Mouse (Mus musculus): Measurements from ENCODE around the gene Dhx57. TPM values are rescaled to one million over a fixed set of nuclear protein-coding genes. Genes with fewer than 3 reads are reported as not detected.

The Dhx57 gene
- total RNA-seq (2021) = 10 to 100 TPM; 40.7 to 45.1 TPM
- long read RNA-seq, experiment 1, full-length matches to known transcripts = 24 of 39 reads
- long read RNA-seq, experiment 1, partial matches to known transcripts = 5 of 39 reads
- long read RNA-seq, experiment 1, other reads (novel, unspliced or antisense) = 10 of 39 reads
- long read RNA-seq, experiment 2, full-length matches to known transcripts = 25 of 40 reads
- long read RNA-seq, experiment 2, partial matches to known transcripts = 10 of 40 reads
- long read RNA-seq, experiment 2, other reads (novel, unspliced or antisense) = 5 of 40 reads

DNA sequence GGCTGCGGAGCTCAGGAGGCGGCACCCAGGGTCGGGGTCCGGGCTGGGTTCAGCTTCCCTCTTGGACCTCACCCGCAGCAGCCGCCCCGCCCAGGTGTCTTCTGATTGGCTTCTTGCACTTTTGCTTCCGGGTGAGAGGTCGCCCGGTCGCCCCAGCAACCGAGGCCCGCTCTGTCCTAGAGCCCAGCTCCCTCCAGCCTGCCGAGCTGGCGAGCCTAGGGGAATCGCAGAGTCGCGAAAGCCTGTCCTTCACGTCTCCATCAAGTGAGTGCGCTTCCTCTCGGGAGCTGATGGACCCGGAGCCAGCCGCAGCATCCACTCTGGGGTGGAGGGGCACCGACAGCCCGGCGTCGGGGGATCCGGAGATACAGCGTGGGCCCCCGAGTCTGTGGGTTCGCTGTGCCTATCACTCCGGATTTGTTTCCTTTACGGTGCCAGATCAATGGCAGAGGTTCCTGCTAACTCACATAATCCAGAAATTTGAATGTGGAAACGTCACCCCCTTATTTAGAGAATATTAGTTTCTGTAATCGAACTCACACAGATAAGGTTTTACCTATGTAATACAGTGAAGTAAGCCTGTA, at the start of gene Dhx57, which contains the start of gene Morn2:
Gene Dhx57 (minus strand): TSS at position 403 of the 584 bp plus-strand sequence.
Gene Morn2 (plus strand): TSS at position 130 of the 584 bp plus-strand sequence.
- intact Hi-C loops (cut with DNase I) = loop anchor here (2.0 kb wide), 3 partner anchors 43 to 271 kb away; partner anchors contain the start of gene Gm10190
- TF ChIP-seq CTCF (IDR thresholded peaks at IDR 0.05) = no peak
- peak; percentile 98 to 99 for DNase-seq (ENCODE audit: extremely low spot score in 1 of 2, low spot score in 2 of 2)
- H3K27ac ChIP-seq = peak within 1 kb of the TSS; percentile 88
- peak within 1 kb of the TSS; percentile 99 for H3K4me3 ChIP-seq

DNA sequence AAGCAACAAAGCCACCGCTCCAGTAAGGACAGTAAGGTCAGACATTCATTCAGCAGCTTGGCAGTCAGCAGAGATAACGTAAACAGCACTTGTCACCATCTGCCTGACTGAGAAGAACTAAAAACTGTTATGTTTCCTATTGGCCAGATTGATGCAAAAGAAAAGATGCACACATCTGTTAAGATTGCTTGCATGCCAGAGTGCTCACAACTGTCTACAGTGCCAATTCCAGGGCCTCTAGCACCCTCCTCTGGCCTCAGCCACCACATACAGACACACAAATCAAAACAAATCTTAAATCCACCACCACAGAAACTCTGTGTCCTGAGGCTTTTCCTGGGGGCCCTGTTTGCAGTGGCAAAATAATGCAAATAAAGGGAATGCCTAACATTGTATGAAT, 42.1 kb upstream of the Dhx57 start:
- H3K27ac ChIP-seq = no peak overlapping the region
- H3K4me3 ChIP-seq = no peak overlapping the region
- no peak for DNase-seq (ENCODE audit: extremely low spot score in 1 of 2, low spot score in 2 of 2)
- TF ChIP-seq CTCF (IDR thresholded peaks at IDR 0.05) = peak; percentile 49
- intact Hi-C loops (cut with DNase I) = loop anchor here (2.0 kb wide), 1 partner anchor 42 kb away; the partner anchor contains the start of genes Dhx57 and Morn2

DNA sequence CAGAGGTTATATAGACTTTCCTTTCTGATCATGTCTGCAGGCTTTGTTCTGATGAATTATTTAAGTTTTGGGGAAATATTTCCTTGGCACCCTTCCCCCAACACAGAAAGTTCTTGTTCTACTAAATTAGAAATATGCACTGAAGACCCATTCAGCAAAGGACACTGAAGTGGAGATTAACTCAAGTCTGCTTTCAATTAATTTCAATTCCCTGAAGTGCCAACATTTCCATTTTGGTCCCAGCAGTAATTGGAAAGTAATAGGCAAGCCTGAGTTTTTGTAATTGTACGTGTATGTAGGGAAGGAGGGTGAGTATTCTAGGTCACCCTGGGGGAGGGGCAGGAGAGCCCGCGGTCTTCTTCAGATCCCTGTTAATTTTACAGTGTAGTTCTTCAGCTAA, 36.2 kb upstream of the Dhx57 start:
- TF ChIP-seq CTCF (IDR thresholded peaks at IDR 0.05) = no peak
- intact Hi-C loops (cut with DNase I) = no loop called here
- Histone ChIP-seq H3K27ac (no peak overlapping the region), H3K4me3 (no peak overlapping the region)
- DNase-seq (ENCODE audit: extremely low spot score in 1 of 2, low spot score in 2 of 2) = no peak

DNA sequence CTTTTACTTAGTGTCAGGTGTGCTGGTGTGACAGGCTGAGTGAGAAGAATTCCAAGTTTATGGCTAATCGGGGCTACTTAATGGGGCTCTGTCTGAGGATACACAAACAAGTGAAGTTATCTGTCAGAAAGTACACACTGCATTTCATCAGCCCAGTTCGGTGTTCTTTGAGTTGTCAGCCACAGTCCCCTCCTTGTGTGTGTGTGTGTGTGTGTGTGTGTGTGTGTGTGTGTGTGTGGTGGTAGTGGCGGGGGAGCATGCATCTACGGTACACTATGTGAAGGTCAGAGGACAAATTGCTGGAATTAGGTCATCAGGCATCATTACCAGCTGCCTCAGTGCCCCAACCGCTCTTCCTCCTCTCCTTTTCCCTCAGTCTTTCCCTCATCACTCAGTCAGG, 35.2 kb upstream of the Dhx57 start:
- intact Hi-C loops (cut with DNase I) = no loop called here
- DNase-seq (ENCODE audit: extremely low spot score in 1 of 2, low spot score in 2 of 2) = no peak
- Histone ChIP-seq H3K27ac (no peak overlapping the region), H3K4me3 (no peak overlapping the region)
- no peak for TF ChIP-seq CTCF (IDR thresholded peaks at IDR 0.05)

DNA sequence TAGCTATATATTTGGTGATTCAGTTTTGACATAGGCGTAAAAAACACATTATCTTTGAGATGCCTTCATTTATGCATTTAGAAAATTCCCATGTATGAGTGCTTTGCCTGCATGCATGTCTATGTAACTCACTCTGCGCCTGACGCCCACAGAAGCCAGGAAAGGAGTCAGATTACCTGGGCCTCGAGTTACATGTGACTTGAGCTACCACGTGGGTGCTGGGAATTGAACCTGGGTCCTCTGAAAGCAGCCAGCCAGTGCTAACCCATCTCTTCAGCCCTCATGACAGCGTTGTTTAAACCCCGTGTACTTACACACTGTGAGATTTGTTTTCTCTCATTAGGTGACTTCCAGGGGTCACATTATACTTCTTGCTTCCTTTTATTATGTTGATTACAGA, 34.2 kb upstream of the Dhx57 start:
- Histone ChIP-seq H3K27ac (no peak overlapping the region), H3K4me3 (no peak overlapping the region)
- TF ChIP-seq CTCF (IDR thresholded peaks at IDR 0.05) = no peak
- no peak for DNase-seq (ENCODE audit: extremely low spot score in 1 of 2, low spot score in 2 of 2)
- intact Hi-C loops (cut with DNase I) = no loop called here

DNA sequence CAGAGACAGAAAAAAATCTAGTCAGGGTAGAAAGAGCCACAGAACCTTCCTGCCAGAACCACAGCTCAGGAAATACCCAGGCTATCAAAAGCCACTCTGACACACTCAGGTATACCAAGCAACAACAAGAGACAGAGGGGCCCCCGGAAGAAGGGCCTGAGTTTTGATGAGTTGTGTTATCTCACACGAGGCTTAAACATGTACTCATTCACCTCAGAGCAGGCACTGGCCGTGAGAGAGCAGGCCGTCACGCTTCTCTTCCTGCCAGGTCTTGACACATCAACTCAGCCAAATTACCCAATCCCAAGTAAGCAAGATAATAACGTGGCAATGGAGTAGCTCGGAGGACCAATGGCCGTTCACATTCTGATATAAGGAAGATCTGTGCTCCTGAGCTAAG, 33.4 kb upstream of the Dhx57 start:
- Histone ChIP-seq H3K27ac (no peak overlapping the region), H3K4me3 (no peak overlapping the region)
- intact Hi-C loops (cut with DNase I) = no loop called here

DNA sequence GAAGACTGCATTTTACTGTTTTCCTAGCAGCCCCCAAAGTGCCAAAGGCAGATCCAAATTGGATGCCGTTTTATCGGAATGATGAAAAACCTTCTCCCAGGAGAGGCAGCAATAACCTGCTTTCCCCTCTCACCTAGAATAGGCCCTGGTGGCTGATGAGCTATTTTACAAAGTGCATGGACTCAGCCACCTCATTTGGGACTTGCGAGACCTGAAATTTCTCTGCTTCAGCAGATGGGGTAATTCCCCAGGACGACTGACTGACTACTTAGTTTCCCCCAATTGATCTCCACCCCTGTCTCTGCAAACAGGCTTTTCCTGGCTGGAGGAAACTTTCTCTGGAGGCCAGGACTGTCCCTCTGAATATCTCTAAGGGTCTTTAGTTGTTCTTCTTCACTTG, 32.7 kb upstream of the Dhx57 start:
- Histone ChIP-seq H3K27ac (no peak overlapping the region), H3K4me3 (no peak overlapping the region)
- TF ChIP-seq CTCF (IDR thresholded peaks at IDR 0.05) = no peak
- DNase-seq (ENCODE audit: extremely low spot score in 1 of 2, low spot score in 2 of 2) = no peak
- intact Hi-C loops (cut with DNase I) = no loop called here

More for the DNA sequence above, 33.4 kb upstream of the Dhx57 start:
- DNase-seq (ENCODE audit: extremely low spot score in 1 of 2, low spot score in 2 of 2) = no peak
- TF ChIP-seq CTCF (IDR thresholded peaks at IDR 0.05) = no peak

DNA sequence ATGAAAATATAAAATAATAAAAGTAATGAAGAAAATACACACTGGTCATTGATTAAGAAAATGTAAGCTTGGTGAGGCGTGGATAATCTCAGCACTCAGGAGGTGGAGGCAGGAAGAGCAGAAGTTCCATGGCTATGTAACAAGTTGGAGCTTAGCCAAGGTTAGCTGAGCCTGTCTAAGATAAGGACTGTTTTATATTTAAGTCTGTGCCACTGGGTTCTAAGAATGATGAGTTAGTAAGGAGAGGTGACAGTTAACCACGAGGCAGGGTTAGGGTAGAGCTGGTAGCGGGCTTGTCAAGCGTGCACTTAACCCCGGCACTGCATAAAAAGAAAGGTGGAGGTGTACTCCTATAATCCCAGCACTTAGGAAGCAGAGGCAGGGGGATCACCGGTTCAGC, 32.0 kb upstream of the Dhx57 start:
- H3K27ac ChIP-seq = no peak overlapping the region
- no peak overlapping the region for H3K4me3 ChIP-seq
- no peak for TF ChIP-seq CTCF (IDR thresholded peaks at IDR 0.05)
- intact Hi-C loops (cut with DNase I) = no loop called here
- no peak for DNase-seq (ENCODE audit: extremely low spot score in 1 of 2, low spot score in 2 of 2)

DNA sequence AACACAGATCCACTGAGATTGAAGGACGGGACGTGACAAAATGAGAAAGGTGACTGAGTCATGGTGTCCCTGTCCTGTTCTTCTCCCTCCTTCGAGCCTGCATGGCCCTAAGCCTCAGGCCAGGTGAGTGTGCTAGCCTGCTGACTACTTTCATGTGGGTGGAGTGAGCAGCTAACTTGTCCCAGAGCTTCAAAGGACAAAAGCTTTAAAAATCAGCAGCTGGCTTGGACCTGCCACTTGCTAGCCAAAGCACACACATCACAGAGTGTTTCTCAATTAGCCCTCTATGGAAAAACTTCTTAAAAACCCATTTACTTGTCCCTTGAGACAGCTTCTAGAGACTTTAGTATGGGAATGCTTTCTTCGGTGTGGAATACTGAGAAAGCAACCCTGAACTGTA, 22.1 kb upstream of the Dhx57 start:
- H3K4me3 ChIP-seq = no peak overlapping the region
- H3K27ac ChIP-seq = no peak overlapping the region
- TF ChIP-seq CTCF (IDR thresholded peaks at IDR 0.05) = no peak
- intact Hi-C loops (cut with DNase I) = no loop called here
- no peak for DNase-seq (ENCODE audit: extremely low spot score in 1 of 2, low spot score in 2 of 2)

DNA sequence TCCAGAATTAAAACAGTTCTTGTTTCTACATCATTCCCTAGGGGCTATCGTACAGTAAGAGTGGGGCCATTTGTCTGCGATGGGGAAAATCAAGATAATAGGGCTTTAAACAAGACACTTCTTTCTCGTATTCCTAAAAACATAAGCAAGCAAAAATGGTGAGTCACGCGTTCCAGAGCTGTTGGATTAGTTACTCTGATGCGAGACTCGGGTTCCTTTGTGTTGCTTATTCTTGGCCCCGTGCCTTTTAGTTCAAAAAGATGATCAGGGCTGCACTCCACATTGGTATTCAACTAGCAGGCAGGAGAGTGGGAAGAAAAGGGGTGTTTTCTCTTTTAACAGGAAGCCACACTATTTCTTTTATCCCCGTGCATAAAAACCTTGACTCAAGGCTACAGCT, 21.5 kb upstream of the Dhx57 start:
- TF ChIP-seq CTCF (IDR thresholded peaks at IDR 0.05) = no peak
- no peak for DNase-seq (ENCODE audit: extremely low spot score in 1 of 2, low spot score in 2 of 2)
- Histone ChIP-seq H3K27ac (no peak overlapping the region), H3K4me3 (no peak overlapping the region)
- intact Hi-C loops (cut with DNase I) = no loop called here

DNA sequence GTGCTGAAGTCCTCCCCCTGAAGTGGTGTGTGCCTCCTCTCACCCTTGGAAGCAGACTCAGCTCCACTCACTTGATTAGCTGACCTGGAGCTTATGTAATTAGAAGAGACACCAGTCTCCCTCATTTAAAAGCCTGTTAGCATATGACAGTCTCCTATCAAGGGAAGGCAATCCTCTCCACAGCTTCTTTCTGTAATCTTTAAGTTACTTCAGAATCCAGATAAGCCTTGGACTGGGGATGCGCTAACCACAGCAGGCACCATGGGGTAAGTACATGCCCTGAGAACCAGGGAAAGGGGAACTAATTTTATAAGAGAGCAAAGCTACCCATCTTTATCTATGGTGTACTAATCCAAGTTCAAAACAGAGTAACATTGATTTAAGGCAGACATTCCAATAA, 17.0 kb upstream of the Dhx57 start, which contains the start of gene Arhgef33:
Gene Arhgef33 (plus strand): TSS at position 157 of the 400 bp plus-strand sequence.
- intact Hi-C loops (cut with DNase I) = no loop called here

DNA sequence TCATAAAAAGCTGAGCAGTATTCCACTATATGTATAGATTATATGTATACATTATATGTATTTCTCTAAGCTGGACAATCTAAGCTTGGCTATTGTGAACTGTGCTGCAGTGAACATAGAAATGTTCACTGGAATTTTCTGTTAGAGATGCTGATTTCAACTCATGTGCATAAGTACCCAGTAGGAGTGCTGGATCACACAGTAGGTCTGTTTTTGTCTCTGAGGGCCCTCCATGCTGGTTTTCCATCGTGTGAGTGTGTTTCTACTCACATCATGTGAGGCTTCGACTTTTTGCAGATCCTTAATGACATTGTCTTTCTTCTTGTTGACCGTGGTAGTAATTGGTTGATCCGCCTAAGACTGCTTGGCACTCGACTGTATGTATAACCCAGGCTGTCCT, 8.6 kb upstream of the Dhx57 start:
- no peak for DNase-seq (ENCODE audit: extremely low spot score in 1 of 2, low spot score in 2 of 2)
- no peak overlapping the region for H3K4me3 ChIP-seq
- no peak overlapping the region for H3K27ac ChIP-seq
- intact Hi-C loops (cut with DNase I) = no loop called here
- no peak for TF ChIP-seq CTCF (IDR thresholded peaks at IDR 0.05)

More for the DNA sequence above, 17.0 kb upstream of the Dhx57 start, which contains the start of gene Arhgef33:
- Histone ChIP-seq H3K4me3 (no peak within 1 kb of the TSS), H3K27ac (no peak within 1 kb of the TSS)
- no peak for DNase-seq (ENCODE audit: extremely low spot score in 1 of 2, low spot score in 2 of 2)
- TF ChIP-seq CTCF (IDR thresholded peaks at IDR 0.05) = no peak
